Mouse (Mus musculus) right cerebral cortex, postnatal 14 days (tissue): ENCODE measurements around the gene Il1rap.
A peak's percentile ranks its signal among the peaks of the same experiment; 100 is the strongest.

Source experiments
- DNase-seq: peaks from one replicate; pipeline ENCODE4 v3.0.0; 2022

Gene Il1rap

GRCm38 (mm10) chr16:26623141-26623540 lies 41.6 kb downstream of the Il1rap start:
- DNase-seq: no peak

GRCm38 (mm10) chr16:26626065-26626464 lies 44.6 kb downstream of the Il1rap start:
- DNase-seq: no peak

GRCm38 (mm10) chr16:26634800-26635199 lies 53.3 kb downstream of the Il1rap start:
- no peak for DNase-seq

- DNase-seq: no peak
These were observed 61.6 kb downstream of the Il1rap start for GRCm38 (mm10) chr16:26643077-26643476.

GRCm38 (mm10) chr16:26646066-26646465 lies 64.6 kb downstream of the Il1rap start:
- no peak for DNase-seq

- DNase-seq: no peak
These were observed 65.5 kb downstream of the Il1rap start for GRCm38 (mm10) chr16:26647036-26647435.

- no peak for DNase-seq
These were observed 81.4 kb downstream of the Il1rap start for GRCm38 (mm10) chr16:26662722-26663436.

- DNase-seq: no peak
These were observed 84.9 kb downstream of the Il1rap start for GRCm38 (mm10) chr16:26666401-26666800.

GRCm38 (mm10) chr16:26669081-26669480 lies 87.6 kb downstream of the Il1rap start:
- no peak for DNase-seq

GRCm38 (mm10) chr16:26680381-26680780 lies 98.9 kb downstream of the Il1rap start:
- DNase-seq: no peak

GRCm38 (mm10) chr16:26689771-26690170 lies 108.3 kb downstream of the Il1rap start:
- DNase-seq: no peak

GRCm38 (mm10) chr16:26691294-26691693 lies 109.8 kb downstream of the Il1rap start:
- no peak for DNase-seq

- no peak for DNase-seq
These were observed 116.6 kb downstream of the Il1rap start for GRCm38 (mm10) chr16:26698076-26698475.

GRCm38 (mm10) chr16:26700440-26701103 lies 119.1 kb downstream of the Il1rap start:
- no peak for DNase-seq

- no peak for DNase-seq
These were observed 124.3 kb downstream of the Il1rap start for GRCm38 (mm10) chr16:26705658-26706371.

- DNase-seq: no peak
These were observed 125.0 kb downstream of the Il1rap start for GRCm38 (mm10) chr16:26706503-26706902.

- no peak for DNase-seq
These were observed 129.4 kb downstream of the Il1rap start for GRCm38 (mm10) chr16:26710922-26711321.

GRCm38 (mm10) chr16:26713538-26714316 lies 132.2 kb downstream of the Il1rap start:
- no peak for DNase-seq

- DNase-seq: peak; percentile 35
These were observed 141.0 kb downstream of the Il1rap start for GRCm38 (mm10) chr16:26722464-26722863.

GRCm38 (mm10) chr16:26723952-26724747 lies 142.6 kb downstream of the Il1rap start:
- DNase-seq: peak; percentile 9

- no peak for DNase-seq
These were observed 146.6 kb downstream of the Il1rap start for GRCm38 (mm10) chr16:26728139-26728538.

- DNase-seq: no peak
These were observed 149.4 kb downstream of the Il1rap start for GRCm38 (mm10) chr16:26730941-26731340.
